Mouse (Mus musculus) ovary, postnatal 14 days (tissue): Measurements from ENCODE around the gene Gp1ba.

Experiments
- DNase-seq: peaks from one replicate; pipeline ENCODE4 v3.0.0; 2022; ENCODE audit warnings: low spot score

The Gp1ba gene

GRCm38 (mm10) chr11:70638714-70639278, at the start of gene Gp1ba:
Gene Gp1ba, plus strand, starts transcription at chr11:70639122.
- no peak for DNase-seq

- no peak for DNase-seq
These were observed 47.2 kb upstream of the Gp1ba start for GRCm38 (mm10) chr11:70591733-70592132.

DNA sequence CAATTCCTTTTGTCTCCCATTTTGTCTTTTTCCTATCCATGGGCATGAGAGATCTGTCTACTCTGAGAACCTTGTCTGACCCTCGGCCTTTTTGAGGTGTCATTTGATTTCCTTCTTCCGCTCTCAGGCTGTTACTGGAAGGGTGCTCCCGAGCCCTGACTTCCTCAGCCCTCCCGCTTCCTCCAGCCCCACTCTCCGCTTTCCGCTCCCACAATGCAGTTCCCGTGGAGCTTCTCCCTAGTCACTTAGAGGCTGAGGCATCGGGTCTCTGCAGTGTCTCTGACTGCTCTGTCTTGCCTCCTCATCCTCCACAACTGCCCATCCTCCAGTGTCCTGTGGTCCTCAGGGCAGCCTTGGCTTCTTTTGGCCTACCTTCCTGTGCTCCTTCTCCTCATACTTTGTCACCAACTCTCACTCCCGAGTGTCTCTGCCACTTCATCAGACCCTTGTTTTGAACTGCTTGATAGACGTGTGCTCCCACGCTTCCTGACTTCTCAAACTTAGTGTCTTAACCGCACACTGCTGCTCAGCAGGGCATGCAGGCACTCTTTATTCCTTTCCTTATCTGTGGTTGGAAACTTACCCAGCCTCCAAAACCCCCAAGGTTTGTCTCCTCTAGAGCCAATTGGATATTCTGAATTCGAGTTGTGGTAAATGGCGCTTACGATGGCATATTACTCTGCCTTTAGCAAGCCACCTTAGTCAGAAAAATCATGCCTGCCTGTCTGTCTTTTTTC, 44.5 kb upstream of the Gp1ba start:
- no peak for DNase-seq

- no peak for DNase-seq
These were observed 43.3 kb upstream of the Gp1ba start for GRCm38 (mm10) chr11:70595638-70596037.

GRCm38 (mm10) chr11:70596094-70596493, 42.8 kb upstream of the Gp1ba start:
- DNase-seq: no peak

DNA sequence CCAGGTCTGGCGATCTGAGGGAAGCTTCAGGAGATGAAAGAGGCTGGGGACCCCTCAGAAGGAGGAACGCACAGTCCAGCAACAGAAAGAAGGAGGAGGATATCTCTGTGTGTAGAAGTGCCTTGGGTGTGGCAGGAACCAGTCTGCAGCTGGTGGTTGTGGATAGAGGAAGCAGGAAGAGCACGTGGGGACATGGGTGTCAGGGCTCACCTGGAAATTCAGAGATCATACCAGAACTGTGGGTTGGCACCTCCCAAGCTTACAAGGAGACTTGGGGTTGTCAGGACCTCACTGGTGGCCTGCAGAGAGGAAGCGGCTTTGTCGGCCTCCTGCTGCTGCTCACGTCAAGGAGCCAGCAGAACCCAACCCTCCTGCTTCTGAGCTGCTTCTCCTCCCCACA, 41.6 kb upstream of the Gp1ba start:
- DNase-seq: no peak

DNA sequence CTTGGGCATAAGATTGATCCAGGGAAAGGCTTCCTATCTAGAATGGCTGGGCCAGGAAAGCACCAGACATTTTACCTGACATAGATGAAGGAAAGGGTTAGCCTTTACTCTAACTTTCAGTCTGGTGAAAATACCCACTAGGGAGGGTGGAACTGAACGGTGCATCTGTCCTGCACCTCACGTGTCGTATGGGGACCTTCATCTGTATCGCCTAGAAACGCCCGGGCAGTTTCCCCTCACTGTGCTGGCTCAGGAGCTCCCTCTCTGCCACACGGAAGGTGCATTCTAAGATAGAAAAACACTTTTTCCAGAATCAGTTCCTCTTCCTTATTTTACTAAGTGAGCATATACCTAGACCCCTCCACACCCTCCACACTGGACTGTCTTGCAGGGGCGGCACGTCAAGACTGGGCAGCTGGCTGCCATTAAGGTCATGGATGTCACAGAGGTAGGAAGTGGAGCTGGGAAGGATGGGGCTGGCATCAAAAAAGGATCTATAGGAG, 40.4 kb upstream of the Gp1ba start:
- no peak for DNase-seq

GRCm38 (mm10) chr11:70605024-70605566, 33.8 kb upstream of the Gp1ba start:
- peak; percentile 74 for DNase-seq

DNA sequence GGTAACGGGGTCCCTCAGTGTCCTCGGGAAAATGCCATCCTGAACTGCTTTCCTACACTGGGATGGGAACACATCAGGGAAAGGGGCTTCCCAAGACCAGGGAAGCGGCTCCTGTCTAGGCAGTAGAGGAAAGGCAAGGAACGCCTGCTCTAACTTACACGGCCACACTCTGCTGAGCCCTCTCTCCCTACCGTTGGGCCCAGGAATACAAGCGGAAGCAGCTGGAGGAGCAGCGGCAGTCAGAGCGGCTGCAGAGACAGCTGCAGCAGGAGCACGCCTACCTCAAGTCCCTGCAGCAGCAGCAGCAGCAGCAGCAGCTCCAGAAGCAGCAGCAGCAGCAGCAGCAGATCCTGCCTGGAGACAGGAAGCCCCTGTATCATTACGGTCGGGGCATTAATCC, 32.2 kb upstream of the Gp1ba start:
- no peak for DNase-seq

GRCm38 (mm10) chr11:70607611-70608010, 31.3 kb upstream of the Gp1ba start:
- no peak for DNase-seq

GRCm38 (mm10) chr11:70608381-70609066, 30.4 kb upstream of the Gp1ba start:
- DNase-seq: no peak

DNA sequence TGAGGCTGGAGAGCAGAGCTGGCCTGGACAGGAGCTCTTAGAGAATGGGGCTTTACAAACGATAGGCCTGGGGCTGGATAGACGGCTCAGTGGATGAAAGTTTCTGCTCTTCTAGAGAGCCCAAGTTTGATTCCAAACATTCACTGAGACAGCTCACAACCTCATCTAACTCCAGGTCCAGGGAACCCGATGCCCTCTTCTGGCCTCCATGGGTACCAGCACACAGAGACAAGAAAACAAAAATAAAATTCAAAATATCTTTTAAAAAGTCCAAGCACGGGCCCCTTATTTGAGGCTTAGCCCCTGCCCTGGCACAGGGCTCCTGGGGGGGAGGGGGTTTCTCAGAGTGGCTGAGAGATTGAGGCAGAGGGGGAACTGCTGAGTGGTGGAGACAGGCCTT, 28.2 kb upstream of the Gp1ba start:
- no peak for DNase-seq

GRCm38 (mm10) chr11:70612505-70612904, 26.4 kb upstream of the Gp1ba start:
- DNase-seq: no peak

GRCm38 (mm10) chr11:70615074-70615473, 23.8 kb upstream of the Gp1ba start:
- peak; percentile 42 for DNase-seq

GRCm38 (mm10) chr11:70615516-70616093, 23.3 kb upstream of the Gp1ba start, which contains the start of gene 4930544D05Rik:
Gene 4930544D05Rik, plus strand, starts transcription at chr11:70615848.
- no peak for DNase-seq

DNA sequence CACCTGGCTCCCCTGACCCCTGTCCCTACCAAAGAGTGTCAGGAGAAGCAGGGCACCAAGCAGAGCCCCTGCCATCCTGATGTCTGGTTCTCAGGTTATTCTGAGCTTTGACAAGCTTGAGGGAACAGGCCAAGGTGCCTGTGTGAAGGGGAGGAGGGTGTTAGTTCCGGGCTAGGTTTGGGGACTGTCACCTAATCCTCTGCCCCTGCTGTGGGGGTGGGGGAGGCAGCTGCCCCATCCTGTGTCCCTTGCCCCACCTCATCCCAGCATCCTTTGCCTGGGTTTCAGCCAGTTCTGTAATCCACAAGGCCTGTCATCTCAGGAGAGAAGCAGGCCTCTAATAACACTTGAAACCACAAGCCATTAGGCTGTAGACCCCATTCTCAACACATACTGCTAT, 19.8 kb upstream of the Gp1ba start, which contains the start of gene Chrne:
Chrne (minus strand) TSS at position 116 of the 400 bp plus-strand sequence.
- DNase-seq: no peak

DNA sequence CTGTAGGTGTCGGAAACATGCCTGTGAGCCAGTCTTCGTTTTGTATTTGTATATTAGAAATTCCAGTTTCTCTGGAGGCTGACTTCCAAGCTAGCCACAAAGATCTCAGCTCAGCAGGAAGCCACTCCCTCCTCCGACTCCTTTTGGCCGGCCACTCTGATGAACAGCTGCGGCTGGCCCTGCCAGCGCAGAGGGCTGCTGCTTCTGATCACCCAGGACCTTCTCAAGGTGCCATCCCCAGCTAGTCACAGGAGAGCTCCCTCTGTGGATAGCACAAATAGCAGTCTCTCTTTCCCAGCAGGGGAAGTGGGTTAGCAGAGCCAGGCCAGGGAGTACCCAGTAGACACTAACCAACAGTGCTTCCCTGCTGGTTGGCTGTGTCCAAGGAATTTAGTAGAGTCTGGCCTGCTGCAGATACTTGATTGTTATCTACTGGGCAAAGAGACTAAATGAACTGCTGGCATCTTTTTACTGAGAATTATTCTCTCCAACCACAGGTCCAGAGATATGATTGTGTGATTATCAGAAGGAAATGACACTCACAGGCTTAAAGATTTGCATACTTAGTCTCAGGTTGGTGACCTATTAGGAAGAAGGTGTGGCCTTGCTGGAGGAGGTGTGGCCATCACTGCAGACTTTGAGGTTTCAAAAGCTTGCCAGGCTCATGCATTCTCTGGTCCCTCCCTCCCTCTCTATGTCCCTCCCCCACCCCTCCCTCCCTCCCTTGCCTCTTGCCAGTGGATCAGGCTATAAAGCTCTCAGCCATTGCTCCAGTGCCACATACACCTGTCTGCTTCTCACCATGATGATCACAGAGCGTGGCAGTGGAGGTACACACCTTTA, 16.7 kb upstream of the Gp1ba start:
- no peak for DNase-seq

DNA sequence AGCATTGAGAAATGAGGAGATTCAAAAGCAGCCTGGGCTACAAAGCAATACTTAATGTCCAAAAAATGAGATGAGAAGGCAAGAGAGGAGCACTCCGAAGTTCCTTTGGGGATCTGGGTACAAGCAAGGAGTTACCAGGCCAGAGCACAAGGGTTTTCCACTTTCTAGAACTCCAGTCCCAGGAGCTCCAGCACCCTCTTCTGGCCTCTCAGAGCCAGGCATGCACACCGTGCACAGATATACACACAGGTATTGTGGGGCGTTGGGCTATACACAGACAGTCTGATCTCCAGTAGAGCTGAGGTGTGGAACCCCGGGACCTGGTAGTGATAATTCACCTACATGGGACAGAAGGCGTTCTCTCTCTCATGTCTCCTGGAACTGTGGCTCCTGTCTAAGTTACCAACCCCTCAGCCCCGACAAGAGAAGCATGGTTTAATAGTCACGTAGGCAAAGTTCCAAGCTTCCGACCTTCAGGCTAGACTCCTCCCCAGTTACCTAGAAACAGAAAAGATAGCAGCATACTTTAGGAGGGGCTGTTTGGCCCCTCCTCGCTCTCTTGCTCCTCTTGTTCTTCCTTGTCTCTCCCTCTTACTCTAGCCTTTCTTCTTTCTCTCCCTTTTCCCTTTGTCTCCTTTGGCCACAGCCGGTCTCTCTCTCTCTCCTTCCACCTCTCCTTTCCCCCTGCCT, 15.7 kb upstream of the Gp1ba start:
- DNase-seq: no peak

DNA sequence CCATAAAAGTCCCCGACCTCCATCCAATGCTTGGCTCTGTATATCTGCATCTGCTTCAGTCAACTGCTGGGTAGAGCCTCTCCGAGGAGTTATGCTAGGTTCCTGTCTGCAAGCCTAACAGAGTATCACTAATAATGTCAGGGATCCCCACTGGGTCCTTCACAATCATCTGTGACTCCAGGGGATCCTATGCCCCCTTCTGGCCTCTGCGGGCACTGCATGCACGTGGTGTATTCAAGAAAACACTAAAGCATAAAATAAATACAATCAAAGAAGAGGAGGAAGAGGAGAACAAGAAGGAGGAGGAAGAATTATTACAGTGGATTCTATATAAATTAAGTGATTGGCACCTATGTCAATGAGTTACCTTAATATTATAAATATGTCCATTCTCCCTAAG, 13.4 kb upstream of the Gp1ba start:
- DNase-seq: no peak

DNA sequence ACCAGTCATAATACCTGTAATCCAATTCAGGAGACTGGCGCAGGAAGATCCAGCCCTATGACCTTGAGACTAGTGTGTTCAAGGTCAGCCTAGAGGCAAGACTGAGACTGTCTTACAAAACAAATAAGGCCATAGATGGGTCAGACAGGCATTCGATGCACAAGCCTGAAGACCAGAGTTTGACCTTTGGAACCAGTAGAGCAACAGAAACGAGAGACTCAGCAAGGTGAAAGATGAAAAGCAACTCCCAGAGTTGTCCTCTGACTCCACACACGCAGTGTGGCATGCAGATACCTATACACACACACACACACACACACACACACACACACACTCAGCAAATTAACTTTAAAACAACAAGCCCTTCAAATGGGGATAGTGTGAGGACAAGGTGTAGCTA, 12.0 kb upstream of the Gp1ba start:
- DNase-seq: no peak

DNA sequence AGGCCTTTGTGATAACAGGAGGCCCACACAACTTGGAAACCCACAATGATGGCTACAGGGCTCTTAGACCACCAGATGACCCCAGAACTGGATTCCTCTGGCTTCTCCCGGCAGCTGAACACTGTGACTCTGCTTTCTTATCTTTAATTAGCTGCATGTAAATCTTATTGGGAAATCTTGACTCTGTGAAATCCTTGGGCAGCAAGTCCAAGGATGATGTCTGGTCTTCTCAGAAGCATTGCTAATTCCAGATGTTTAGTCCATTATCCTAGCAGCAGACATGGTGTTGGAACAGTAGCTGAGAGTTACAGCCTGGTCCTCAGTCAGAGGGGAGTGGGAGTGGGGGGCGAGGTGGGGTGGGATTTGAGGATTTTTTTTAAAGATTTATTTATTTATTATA, 10.5 kb upstream of the Gp1ba start:
- no peak for DNase-seq
